Comparison of ENCODE assay signal across 7 mouse cellular contexts in genomic region chr12:69360655-69360996, GRCm38 (mm10). TPM values are rescaled to one million over a fixed set of nuclear protein-coding genes. Genes with fewer than 3 reads are reported as not detected.
DNase-seq lines count a peak whose midpoint lies in the region; ATAC-seq lines count a peak whose summit lies in the region.

No protein-coding gene starts in this region.

- H3K9ac ChIP-seq in liver, embryonic 16.5 days (ENCODE audit: low read depth, low read length), result no peak overlapping the region

- H3K4me1 ChIP-seq in liver, embryonic 16.5 days (ENCODE audit: control insufficient read depth, low read depth, low read length), result peaks cover 23% of the 10 kb centered on the region

- H3K9me3 ChIP-seq in liver, embryonic 16.5 days (replicated peaks; ENCODE audit: control insufficient read depth, low read length), result no peaks in the 10 kb centered on the region

- H3K36me3 ChIP-seq in liver, embryonic 16.5 days (ENCODE audit: control insufficient read depth, insufficient read depth), result no peaks in the 10 kb centered on the region

- no peak overlapping the region; the same call in 1 of the 2 replicates for H3K4me2 ChIP-seq in liver, embryonic 16.5 days (ENCODE audit: low read depth, low read length)

- peak; percentile 21 for ATAC-seq in activated CD4-positive, CD25-positive, alpha-beta regulatory T cell, adult 4 months
- ATAC-seq in liver, embryonic 16.5 days (ENCODE audit: low read depth), result peak; percentile 7; the same call in 1 of the 2 replicates

- peak overlapping the region; percentile 66; the same call in 1 of the 2 replicates for H3K27ac ChIP-seq in liver, embryonic 16.5 days (ENCODE audit: low read length)

- 10% methylated on average over 5 of the region's 5 CpGs for WGBS in liver, embryonic 16.5 days (ENCODE audit: insufficient replicate concordance)

- no peaks in the 10 kb centered on the region for H3K27me3 ChIP-seq in liver, embryonic 16.5 days (ENCODE audit: control insufficient read depth, insufficient read depth, low read depth, low read length)

- peak; percentile 13 for DNase-seq in ovary, postnatal 36 days (ENCODE audit: low spot score)
- DNase-seq in ovary, adult 18-20 months (ENCODE audit: low spot score), result no peak
- peak; percentile 57 for DNase-seq in embryo, embryonic 10 days (ENCODE audit: low spot score)
- peak; percentile 85 to 87 for DNase-seq in kidney, adult 8-10 months
- DNase-seq in retina, postnatal 7 days (ENCODE audit: low read depth, low spot score), result peak; percentile 55

- no peak overlapping the region for H3K4me3 ChIP-seq in liver, embryonic 16.5 days (ENCODE audit: low read depth, low read length)

RNA-seq across cellular contexts. Expression of gene Nemf, which starts 3.7 kb away (rescaled TPM):
- polyA plus RNA-seq in activated CD4-positive, CD25-positive, alpha-beta regulatory T cell, adult 4 months (2017; shearing (Covaris generic)), result 100 to 1,000 TPM; 138 to 148 TPM
- polyA plus RNA-seq in liver, embryonic 16.5 days (2015; fragmentation: Nextera tagmentation; extraction: Ambion mirVana), result 33.7 and 34.2 TPM in 2 replicates

RNA-seq across cellular contexts. Expression of gene Arf6, which starts 11.3 kb away (rescaled TPM):
- 10 to 100 TPM; 35.2 to 74.5 TPM for polyA plus RNA-seq in activated CD4-positive, CD25-positive, alpha-beta regulatory T cell, adult 4 months (2017; shearing (Covaris generic))
- polyA plus RNA-seq in liver, embryonic 16.5 days (2015; fragmentation: Nextera tagmentation; extraction: Ambion mirVana), result 21.8 TPM in 2 replicates

RNA-seq across cellular contexts. Expression of gene Gm9887, which starts 11.6 kb away (rescaled TPM):
- polyA plus RNA-seq in activated CD4-positive, CD25-positive, alpha-beta regulatory T cell, adult 4 months (2017; shearing (Covaris generic)), result not detected
- 0.32 and 1.1 TPM in 2 replicates for polyA plus RNA-seq in liver, embryonic 16.5 days (2015; fragmentation: Nextera tagmentation; extraction: Ambion mirVana)
